Mouse (Mus musculus) myocyte (in vitro differentiated cells): ENCODE measurements around the gene Ankrd33.

Experiments
- CEBPB ChIP-seq: IDR thresholded peaks from 2 replicates; pipeline ENCODE4 v1.6.1; 2011; ENCODE audit warnings: mild to moderate bottlenecking, moderate library complexity; ENCODE audit not compliant: poor library complexity, insufficient read depth, severe bottlenecking
- E2F4 ChIP-seq: IDR thresholded peaks from one replicate; pipeline ENCODE4 v1.6.1; 2011; ENCODE audit warnings: mild to moderate bottlenecking, control low read depth, moderate library complexity; ENCODE audit not compliant: insufficient read depth
- MAX ChIP-seq: IDR thresholded peaks from one replicate; pipeline ENCODE4 v1.6.1; 2011; ENCODE audit warnings: low read depth, mild to moderate bottlenecking, control low read depth
- MYOG ChIP-seq, 3 experiments: IDR thresholded peaks; one replicate each; pipeline ENCODE4 v1.6.1; 2011; ENCODE audit warnings: control low read depth in 2 of 3, low read depth in 2 of 3, mild to moderate bottlenecking in 2 of 3; ENCODE audit not compliant: insufficient read length in 2 of 3, control insufficient read depth in 1 of 3, insufficient read depth in 1 of 3
- POLR2A ChIP-seq: IDR thresholded peaks from one replicate; pipeline ENCODE4 v1.6.1; 2011; ENCODE audit warnings: low read depth, mild to moderate bottlenecking, control low read depth, moderate library complexity; ENCODE audit not compliant: insufficient read length
- POLR2AphosphoS2 ChIP-seq: IDR thresholded peaks from one replicate; pipeline ENCODE4 v1.6.1; 2011; ENCODE audit warnings: low read depth, control low read depth; ENCODE audit not compliant: insufficient read length
- REST ChIP-seq: IDR thresholded peaks from one replicate; pipeline ENCODE4 v1.6.1; 2011; ENCODE audit warnings: mild to moderate bottlenecking, control low read depth, moderate library complexity; ENCODE audit not compliant: insufficient read depth, insufficient read length
- TCF12 ChIP-seq: IDR thresholded peaks from one replicate; pipeline ENCODE4 v1.6.1; 2011; ENCODE audit warnings: mild to moderate bottlenecking, control low read depth; ENCODE audit not compliant: poor library complexity, insufficient read depth, severe bottlenecking
- TCF3 ChIP-seq: IDR thresholded peaks from one replicate; pipeline ENCODE4 v1.6.1; 2011; ENCODE audit warnings: low read depth, control low read depth; ENCODE audit not compliant: insufficient read length
- USF1 ChIP-seq: IDR thresholded peaks from one replicate; pipeline ENCODE4 v1.6.1; 2011; ENCODE audit warnings: low read depth, mild to moderate bottlenecking, control low read depth, moderate library complexity

- TF ChIP-seq POLR2A (no peak), MAX (no peak), CEBPB (no peak), POLR2AphosphoS2 (no peak), TCF12 (no peak), E2F4 (no peak), REST (no peak), MYOG (IDR thresholded peaks at IDR 0.05; ENCODE audit: control insufficient read depth in 1 of 3, insufficient read depth in 1 of 3, insufficient read length in 2 of 3, low read depth in 2 of 3) (no peak), TCF3 (no peak), USF1 (no peak)
Measured at GRCm38 (mm10) chr15:101066364-101066847, 49.1 kb upstream of the Ankrd33 start.
